Mouse (Mus musculus): ENCODE measurements around the gene Arl4c. TPM values are rescaled to one million over a fixed set of nuclear protein-coding genes. Genes with fewer than 3 reads are reported as not detected.

Arl4c gene
- polyA plus RNA-seq, 1 experiment from 2014 or later, result 42.4 TPM

DNA sequence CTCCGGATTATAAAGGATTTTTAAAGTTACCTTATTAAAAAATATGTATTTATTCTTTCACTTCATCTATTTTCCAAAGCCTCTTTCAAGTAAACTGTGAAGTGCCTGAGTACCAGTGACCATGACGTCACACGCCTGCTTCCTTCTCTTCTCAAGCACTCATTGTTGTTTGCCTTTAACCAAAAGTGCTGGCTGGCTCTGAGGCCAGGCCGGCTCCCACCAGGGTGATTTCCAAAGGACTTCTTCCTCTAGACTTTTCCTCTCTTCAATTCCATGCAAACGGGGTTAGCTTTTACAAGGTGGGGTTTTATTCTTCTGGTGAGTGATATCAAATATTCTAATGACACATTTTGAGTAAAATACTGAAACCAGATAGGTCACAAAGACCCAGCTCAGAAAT lies 2.6 kb downstream of the Arl4c start:
- Histone ChIP-seq H3K9ac (replicated peaks) (peak overlapping the region; percentile 99), H3K4me2 (replicated peaks) (peak overlapping the region; percentile 85), H3K4me3 (peak overlapping the region; percentile 83), H3K4me1 (peaks cover 26% of the 10 kb centered on the region), H3K36me3 (peaks cover 14% of the 10 kb centered on the region; the same call in 1 of the 2 replicates), H3K27me3 (no peaks in the 10 kb centered on the region), H3K27ac (replicated peaks) (peak overlapping the region; percentile 98), H3K9me3 (no peaks in the 10 kb centered on the region)
- WGBS, result 2% methylated on average over 5 of the region's 5 CpGs
- ATAC-seq (replicated peaks), result no peak

DNA sequence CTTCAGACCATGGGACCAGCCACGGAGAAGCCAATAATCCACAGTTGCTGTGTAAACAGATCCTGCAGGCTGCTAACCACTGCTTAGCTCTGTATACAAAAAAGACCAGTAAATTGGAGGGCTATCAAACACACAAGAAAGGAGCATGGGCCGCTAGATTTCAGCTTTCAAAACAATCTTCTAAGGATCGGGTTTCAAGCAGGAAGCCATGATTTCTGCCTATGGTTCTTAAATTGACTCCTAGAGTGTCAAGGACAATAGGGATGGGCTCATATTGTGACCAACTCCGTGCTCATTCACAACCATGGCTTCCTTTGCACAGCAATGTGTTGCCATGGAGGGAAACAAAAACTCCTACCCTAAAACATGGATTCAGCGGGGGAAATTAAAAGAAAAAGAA lies 3.1 kb downstream of the Arl4c start:
- 2% methylated on average over 5 of the region's 5 CpGs for WGBS
- Histone ChIP-seq H3K4me3 (peak overlapping the region; percentile 83), H3K27ac (replicated peaks) (peak overlapping the region; percentile 98), H3K9me3 (no peaks in the 10 kb centered on the region), H3K9ac (replicated peaks) (peak overlapping the region; percentile 99), H3K4me1 (peaks cover 26% of the 10 kb centered on the region), H3K27me3 (no peaks in the 10 kb centered on the region), H3K4me2 (replicated peaks) (peak overlapping the region; percentile 85), H3K36me3 (peaks cover 18% of the 10 kb centered on the region; the same call in 1 of the 2 replicates)
- no peak for ATAC-seq (replicated peaks)

DNA sequence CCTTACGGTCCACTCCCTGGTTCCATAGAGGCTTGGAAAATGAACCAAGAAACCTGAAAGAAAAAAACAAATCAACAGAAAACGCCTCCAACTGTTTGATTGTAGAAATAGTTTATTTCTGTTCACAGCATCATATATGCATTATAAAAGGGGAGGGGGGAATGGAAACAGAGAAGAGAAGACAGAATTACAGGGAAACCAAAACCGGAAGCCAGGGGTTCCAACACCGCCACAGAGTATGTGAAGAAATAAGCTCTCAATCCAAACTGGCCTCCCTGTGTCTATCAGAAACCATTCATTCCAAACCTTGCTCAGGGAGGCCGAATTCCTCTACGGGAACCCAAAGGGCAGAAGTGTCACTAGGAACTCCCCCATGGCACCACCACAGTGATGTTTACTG lies 3.9 kb downstream of the Arl4c start:
- Histone ChIP-seq H3K9ac (replicated peaks) (peak overlapping the region; percentile 99), H3K4me1 (peaks cover 26% of the 10 kb centered on the region), H3K4me3 (peak overlapping the region; percentile 83), H3K9me3 (no peaks in the 10 kb centered on the region), H3K27ac (replicated peaks) (peak overlapping the region; percentile 98; the same call in 1 of the 2 replicates), H3K36me3 (peaks cover 18% of the 10 kb centered on the region; the same call in 1 of the 2 replicates), H3K4me2 (replicated peaks) (peak overlapping the region; percentile 85), H3K27me3 (no peaks in the 10 kb centered on the region)
- no peak for ATAC-seq (replicated peaks)
- 85% methylated on average over 6 of the region's 6 CpGs for WGBS

DNA sequence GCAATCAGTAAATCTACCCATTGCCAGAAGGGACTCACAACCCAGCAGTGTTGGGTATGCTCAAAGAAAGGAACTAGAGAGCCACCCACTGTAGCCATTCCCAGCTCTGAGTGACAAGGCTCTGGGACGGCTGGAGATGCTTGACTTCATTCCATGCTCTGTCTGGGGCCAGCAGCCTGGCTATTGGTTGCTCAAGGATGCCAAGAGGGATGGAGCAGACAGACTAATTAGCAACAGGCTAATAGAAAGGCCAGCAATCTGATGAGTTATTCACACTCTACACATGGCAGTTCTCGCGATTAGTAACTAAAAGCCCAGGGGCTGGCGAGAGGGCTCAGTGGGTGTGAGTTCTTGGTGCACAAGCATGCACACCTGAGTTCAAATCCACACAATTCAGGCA lies 5.6 kb downstream of the Arl4c start:
- Histone ChIP-seq H3K4me2 (replicated peaks) (no peak overlapping the region), H3K9me3 (no peaks in the 10 kb centered on the region), H3K4me1 (peaks cover 20% of the 10 kb centered on the region), H3K36me3 (peaks cover 18% of the 10 kb centered on the region; the same call in 1 of the 2 replicates), H3K4me3 (no peak overlapping the region), H3K9ac (replicated peaks) (no peak overlapping the region), H3K27me3 (no peaks in the 10 kb centered on the region), H3K27ac (replicated peaks) (no peak overlapping the region)
- 23% methylated on average over 4 of the region's 4 CpGs for WGBS
- no peak for ATAC-seq (replicated peaks)

DNA sequence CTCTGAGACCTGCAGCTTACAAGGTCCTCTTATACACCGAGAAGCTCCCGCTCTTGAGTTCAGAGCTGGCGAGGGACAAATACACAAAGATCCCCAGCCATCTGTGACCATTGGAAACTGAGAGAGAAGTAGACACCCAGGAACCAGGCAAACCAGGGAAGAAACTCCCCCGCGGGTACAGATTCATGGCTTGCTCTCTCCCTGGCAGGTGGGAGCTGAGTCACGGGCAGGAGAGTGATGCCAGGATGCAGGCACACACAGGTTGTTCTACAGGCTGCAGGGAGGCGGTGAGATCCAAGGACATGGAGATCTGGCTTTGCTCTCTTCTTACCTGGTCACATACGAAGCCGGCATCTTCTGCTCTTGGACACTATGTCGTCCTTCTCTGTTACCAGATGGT lies 7.7 kb downstream of the Arl4c start:
- 89% methylated on average over 10 of the region's 10 CpGs for WGBS
- peaks cover 18% of the 10 kb centered on the region; the same call in 1 of the 2 replicates for H3K36me3 ChIP-seq
- no peak overlapping the region for H3K27ac ChIP-seq (replicated peaks)
- no peaks in the 10 kb centered on the region for H3K9me3 ChIP-seq
- peaks cover 20% of the 10 kb centered on the region for H3K4me1 ChIP-seq
- no peak for ATAC-seq (replicated peaks)
- H3K4me2 ChIP-seq (replicated peaks), result no peak overlapping the region
- H3K27me3 ChIP-seq, result no peaks in the 10 kb centered on the region
- H3K9ac ChIP-seq (replicated peaks), result no peak overlapping the region
- no peak overlapping the region for H3K4me3 ChIP-seq

DNA sequence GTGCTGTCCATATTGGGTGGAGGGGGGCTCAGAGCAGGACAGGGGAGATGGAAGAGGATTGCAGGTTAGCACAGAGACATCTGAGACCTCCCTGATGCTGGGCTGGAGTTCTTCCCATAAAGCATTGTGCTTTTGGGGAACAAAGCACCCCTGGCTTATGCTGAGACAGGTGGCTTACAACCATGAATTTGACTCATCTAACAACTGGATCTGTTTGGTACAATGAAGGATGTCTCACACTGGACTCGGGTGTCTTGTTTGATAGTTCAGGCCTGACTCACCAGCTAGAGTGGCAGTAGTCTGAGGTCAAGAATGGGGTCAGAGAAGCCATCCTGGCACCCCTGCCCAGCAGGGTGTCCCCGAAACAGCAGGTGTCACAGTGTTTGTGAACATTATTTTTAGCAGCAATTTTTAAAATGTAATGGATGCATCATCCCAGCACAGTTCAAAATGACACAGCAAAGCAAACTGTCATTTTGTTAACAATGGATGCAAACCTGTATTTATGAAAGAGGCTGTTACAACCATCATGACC lies 9.7 kb downstream of the Arl4c start:
- no peak overlapping the region for H3K9ac ChIP-seq (replicated peaks)
- H3K27ac ChIP-seq (replicated peaks), result no peak overlapping the region
- 80% methylated on average over 2 of the region's 2 CpGs for WGBS
- ATAC-seq (replicated peaks), result no peak
- H3K27me3 ChIP-seq, result no peaks in the 10 kb centered on the region
- no peak overlapping the region for H3K4me2 ChIP-seq (replicated peaks)
- H3K4me3 ChIP-seq, result no peak overlapping the region
- H3K4me1 ChIP-seq, result peaks cover 3% of the 10 kb centered on the region; the same call in 1 of the 2 replicates
- peaks cover 12% of the 10 kb centered on the region; the same call in 1 of the 2 replicates for H3K36me3 ChIP-seq
- H3K9me3 ChIP-seq, result no peaks in the 10 kb centered on the region

DNA sequence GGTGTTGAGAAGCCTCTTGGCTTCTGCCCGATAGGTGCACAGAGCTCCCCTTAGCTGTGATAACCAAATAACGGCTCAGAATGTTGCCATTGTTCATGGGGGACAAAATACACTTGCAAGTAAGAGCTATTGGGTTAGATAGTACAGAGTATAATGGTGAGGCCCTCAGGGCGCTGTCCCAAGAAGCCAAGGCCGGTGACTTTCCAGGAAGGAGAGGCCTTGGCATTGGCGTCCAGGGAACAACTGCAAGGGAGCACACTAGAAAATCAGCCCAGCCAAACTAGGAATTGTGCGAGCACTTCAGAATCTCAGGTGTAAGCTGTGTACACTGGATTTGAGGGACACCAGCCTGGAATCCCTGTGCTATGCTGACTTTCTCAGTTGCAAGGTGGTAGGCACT lies 11.4 kb downstream of the Arl4c start:
- 0 out of 2 replicates have a peak, but pooled peaks cover 4% of the 10 kb centered on the region for H3K36me3 ChIP-seq
- H3K9ac ChIP-seq (replicated peaks), result no peak overlapping the region
- no peaks in the 10 kb centered on the region for H3K4me1 ChIP-seq
- H3K4me2 ChIP-seq (replicated peaks), result no peak overlapping the region
- WGBS, result 91% methylated on average over 6 of the region's 6 CpGs
- no peak overlapping the region for H3K4me3 ChIP-seq
- no peak for ATAC-seq (replicated peaks)
- no peaks in the 10 kb centered on the region for H3K27me3 ChIP-seq
- no peak overlapping the region for H3K27ac ChIP-seq (replicated peaks)
- no peaks in the 10 kb centered on the region for H3K9me3 ChIP-seq

DNA sequence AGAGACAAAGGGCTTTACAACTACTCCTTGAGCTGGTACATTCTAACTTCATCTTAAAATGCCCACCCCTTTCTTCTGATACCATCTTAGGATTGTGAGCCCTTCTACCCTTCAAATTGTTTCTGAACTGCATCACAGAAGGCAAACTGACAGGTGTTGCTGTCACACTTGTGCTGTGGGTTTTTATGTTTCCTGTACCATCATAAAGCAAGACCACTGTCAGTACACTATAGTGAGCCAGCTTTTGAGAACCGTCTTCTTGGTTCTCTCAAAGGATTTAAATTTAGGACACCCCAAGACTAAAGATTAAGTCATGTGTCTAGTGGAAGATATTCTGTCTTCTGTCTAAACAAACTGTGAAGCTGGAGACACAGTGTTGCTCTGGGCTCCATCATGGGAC lies 17.3 kb downstream of the Arl4c start:
- no peaks in the 10 kb centered on the region; the same call in 1 of the 2 replicates for H3K4me1 ChIP-seq
- no peak overlapping the region for H3K4me2 ChIP-seq (replicated peaks)
- no peak overlapping the region for H3K9ac ChIP-seq (replicated peaks)
- ATAC-seq (replicated peaks), result no peak
- WGBS, result 90% methylated on average over 1 of the region's 1 CpGs
- H3K9me3 ChIP-seq, result no peaks in the 10 kb centered on the region
- H3K27ac ChIP-seq (replicated peaks), result no peak overlapping the region
- no peak overlapping the region for H3K4me3 ChIP-seq
- H3K36me3 ChIP-seq, result no peaks in the 10 kb centered on the region
- no peaks in the 10 kb centered on the region for H3K27me3 ChIP-seq

DNA sequence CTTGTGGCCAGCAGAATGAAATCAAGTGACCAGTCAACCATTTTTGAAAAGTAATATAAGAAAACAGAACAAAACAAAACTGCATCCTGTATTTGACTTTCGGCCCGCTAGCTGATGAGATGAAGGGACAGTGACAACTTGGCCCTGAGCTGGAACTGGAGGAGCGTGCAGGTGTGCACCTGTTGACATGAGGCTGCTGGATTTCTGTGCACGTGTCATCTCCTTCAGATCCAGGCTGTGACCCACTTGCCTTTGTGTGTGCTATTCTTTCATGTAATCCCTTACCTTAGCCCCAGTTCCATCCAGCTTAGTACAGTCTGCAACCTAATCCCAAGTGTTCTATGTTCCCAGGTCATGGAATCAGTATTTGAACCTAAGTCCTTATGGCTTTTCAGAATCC lies 20.4 kb downstream of the Arl4c start:
- Histone ChIP-seq H3K4me2 (replicated peaks) (no peak overlapping the region), H3K27me3 (no peaks in the 10 kb centered on the region), H3K36me3 (no peaks in the 10 kb centered on the region), H3K4me1 (no peaks in the 10 kb centered on the region; the same call in 1 of the 2 replicates), H3K27ac (replicated peaks) (no peak overlapping the region), H3K4me3 (no peak overlapping the region), H3K9ac (replicated peaks) (no peak overlapping the region), H3K9me3 (no peaks in the 10 kb centered on the region)
- no peak for ATAC-seq (replicated peaks)
- 97% methylated on average over 4 of the region's 4 CpGs for WGBS

DNA sequence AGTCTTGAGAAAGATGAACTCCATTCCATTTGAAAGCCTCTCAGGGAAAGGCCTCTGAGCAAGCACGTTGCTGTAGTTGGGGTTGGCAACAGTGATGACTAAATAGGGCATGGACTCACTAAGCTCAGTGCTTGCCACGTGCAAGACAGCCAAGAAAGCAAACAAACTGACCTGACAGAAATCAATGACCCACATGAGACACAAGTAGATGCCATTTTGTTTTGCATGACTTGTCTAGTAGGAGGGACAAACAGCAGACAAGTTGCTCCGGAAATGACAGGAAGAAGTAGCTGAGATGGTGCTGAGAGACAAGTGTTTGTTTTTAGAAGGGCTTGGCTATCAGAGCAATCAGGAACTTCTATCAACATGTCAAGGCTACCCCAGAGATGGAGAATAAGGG lies 21.2 kb downstream of the Arl4c start:
- no peak overlapping the region for H3K4me3 ChIP-seq
- H3K4me1 ChIP-seq, result no peaks in the 10 kb centered on the region; the same call in 1 of the 2 replicates
- no peak for ATAC-seq (replicated peaks)
- no peak overlapping the region for H3K9ac ChIP-seq (replicated peaks)
- H3K4me2 ChIP-seq (replicated peaks), result no peak overlapping the region
- WGBS, result 75% methylated on average over 3 of the region's 3 CpGs
- no peaks in the 10 kb centered on the region for H3K27me3 ChIP-seq
- H3K36me3 ChIP-seq, result no peaks in the 10 kb centered on the region
- no peak overlapping the region for H3K27ac ChIP-seq (replicated peaks)
- no peaks in the 10 kb centered on the region for H3K9me3 ChIP-seq

DNA sequence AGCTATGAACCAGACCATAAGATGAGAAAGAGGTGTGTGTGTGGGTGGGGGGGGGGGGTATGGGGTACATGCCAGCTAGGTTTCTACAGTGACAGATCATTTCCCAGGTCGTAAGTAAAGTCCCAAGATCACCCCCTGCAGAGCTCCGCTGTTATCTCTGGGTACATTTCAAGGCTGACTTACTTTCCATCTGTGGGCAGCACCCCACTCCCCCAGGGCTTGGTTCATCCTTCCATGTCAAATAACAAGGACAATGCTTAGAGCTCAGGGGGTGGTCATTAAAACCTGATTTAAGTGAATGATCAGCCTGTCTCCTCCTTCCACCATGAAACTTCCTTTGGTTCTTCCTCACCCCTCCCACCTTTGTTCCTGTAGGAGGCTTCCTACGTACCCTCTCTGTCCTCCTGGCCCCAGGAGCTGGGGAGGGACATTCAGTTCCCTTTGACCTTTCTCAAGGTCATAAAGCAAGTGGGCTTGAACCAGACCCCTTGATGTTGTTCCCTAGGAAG lies 23.7 kb downstream of the Arl4c start:
- H3K27ac ChIP-seq (replicated peaks), result no peak overlapping the region
- H3K9ac ChIP-seq (replicated peaks), result no peak overlapping the region
- no peak for ATAC-seq (replicated peaks)
- no peak overlapping the region for H3K4me2 ChIP-seq (replicated peaks)
- no peaks in the 10 kb centered on the region for H3K9me3 ChIP-seq
- WGBS, result 62% methylated on average over 3 of the region's 3 CpGs
- no peaks in the 10 kb centered on the region; the same call in 1 of the 2 replicates for H3K4me1 ChIP-seq
- H3K4me3 ChIP-seq, result no peak overlapping the region
- no peaks in the 10 kb centered on the region for H3K27me3 ChIP-seq
- H3K36me3 ChIP-seq, result no peaks in the 10 kb centered on the region

DNA sequence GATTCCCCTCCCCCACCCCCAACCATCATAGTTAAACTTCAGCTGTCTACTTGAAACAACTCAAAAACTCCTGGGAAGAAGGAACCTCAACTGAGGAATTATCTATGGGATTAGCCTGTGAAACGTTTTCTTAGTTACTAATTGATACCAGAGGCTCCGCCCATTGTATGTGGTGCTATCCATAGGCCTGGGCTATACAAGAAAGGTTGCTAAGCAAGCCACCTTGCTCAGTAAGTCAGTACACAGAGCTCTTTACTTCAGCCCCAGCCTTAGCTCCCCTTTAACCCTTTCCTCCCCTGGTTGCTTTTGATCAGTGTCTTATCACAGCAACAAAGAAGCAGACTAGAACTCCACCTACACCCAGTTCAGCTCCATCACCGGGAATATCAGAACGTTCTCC lies 31.2 kb downstream of the Arl4c start:
- no peak overlapping the region for H3K9ac ChIP-seq (replicated peaks)
- no peaks in the 10 kb centered on the region for H3K9me3 ChIP-seq
- H3K27ac ChIP-seq (replicated peaks), result no peak overlapping the region
- ATAC-seq (replicated peaks), result no peak
- peaks cover 17% of the 10 kb centered on the region for H3K4me1 ChIP-seq
- no peak overlapping the region for H3K4me2 ChIP-seq (replicated peaks)
- H3K4me3 ChIP-seq, result no peak overlapping the region
- H3K36me3 ChIP-seq, result no peaks in the 10 kb centered on the region
- no peaks in the 10 kb centered on the region for H3K27me3 ChIP-seq
- WGBS, result 28% methylated on average over 4 of the region's 4 CpGs
